ENCODE assay signal across 9 mouse cellular contexts in genomic region chr3:127553720-127554043, GRCm38 (mm10). TPM values are rescaled to one million over a fixed set of nuclear protein-coding genes. Genes with fewer than 3 reads are reported as not detected.
DNase-seq lines count a peak whose midpoint lies in the region; ATAC-seq and TF ChIP-seq lines count a peak whose summit lies in the region.
"Had no signal": no experiment of that assay in that cellular context is flagged by ENCODE, and none has a peak within 500 bp of the region (broad histone marks: within the 10 kb centered on the region; RNA-seq: fewer than 3 reads in every experiment).

No protein-coding gene starts in this region.

- under 1% methylated on average over 4 of the region's 4 CpGs for WGBS in heart, postnatal 0 days
- under 1% methylated on average over 4 of the region's 4 CpGs for WGBS in bone marrow, adult 2 months
- 0% methylated on average over 4 of the region's 4 CpGs for WGBS in hindbrain, embryonic 16.5 days
- WGBS in midbrain, embryonic 14.5 days = 2% methylated on average over 4 of the region's 4 CpGs

- no peak for TF ChIP-seq POLR2A in bone marrow, adult 2 months (IDR thresholded peaks at IDR 0.05; ENCODE audit: borderline replicate concordance, control insufficient read depth, low read depth, low read length)

- no peaks in the 10 kb centered on the region for H3K9me3 ChIP-seq in heart, postnatal 0 days (replicated peaks; ENCODE audit: control insufficient read depth, low read length)
- no peaks in the 10 kb centered on the region for H3K9me3 ChIP-seq in hindbrain, embryonic 16.5 days (ENCODE audit: control insufficient read depth, low read length)
- no peaks in the 10 kb centered on the region for H3K9me3 ChIP-seq in midbrain, embryonic 14.5 days (ENCODE audit: control insufficient read depth, low read length)

- H3K9ac ChIP-seq in heart, postnatal 0 days (replicated peaks; ENCODE audit: low read depth, low read length) = peak overlapping the region; percentile 67; the same call in 1 of the 2 replicates
- peak overlapping the region; percentile 47 for H3K9ac ChIP-seq in hindbrain, embryonic 16.5 days (ENCODE audit: low read depth, low read length)
- H3K9ac ChIP-seq in midbrain, embryonic 14.5 days (replicated peaks; ENCODE audit: low read length) = no peak overlapping the region; the same call in 1 of the 2 replicates

- H3K4me2 ChIP-seq in heart, postnatal 0 days (ENCODE audit: low read depth, low read length) = peak overlapping the region; percentile 76
- H3K4me2 ChIP-seq in hindbrain, embryonic 16.5 days (ENCODE audit: low read length) = peak overlapping the region; percentile 69
- peak overlapping the region; percentile 76 for H3K4me2 ChIP-seq in midbrain, embryonic 14.5 days (ENCODE audit: low read length)

- no peak for TF ChIP-seq EP300 in heart, postnatal 0 days (IDR thresholded peaks at IDR 0.05; ENCODE audit: low read depth)

- H3K27me3 ChIP-seq in heart, postnatal 0 days (ENCODE audit: control insufficient read depth, insufficient read depth, low read length) = no peaks in the 10 kb centered on the region
- no peaks in the 10 kb centered on the region for H3K27me3 ChIP-seq in hindbrain, embryonic 16.5 days (replicated peaks; ENCODE audit: control insufficient read depth, insufficient read depth, low read length)
- no peaks in the 10 kb centered on the region for H3K27me3 ChIP-seq in midbrain, embryonic 14.5 days (ENCODE audit: control insufficient read depth, insufficient read depth, low read length)
- H3K27me3 ChIP-seq: Patski had no signal

- H3K4me1 ChIP-seq in heart, postnatal 0 days (ENCODE audit: control insufficient read depth, insufficient read depth) = peaks cover 8% of the 10 kb centered on the region
- H3K4me1 ChIP-seq in bone marrow, adult 2 months (ENCODE audit: control insufficient read depth, insufficient read depth, low read length) = no peaks in the 10 kb centered on the region; the same call in none of the 2 replicates
- H3K4me1 ChIP-seq in hindbrain, embryonic 16.5 days (ENCODE audit: control insufficient read depth, insufficient read depth, low read depth, low read length) = no peaks in the 10 kb centered on the region
- peaks cover 6% of the 10 kb centered on the region; the same call in 1 of the 2 replicates for H3K4me1 ChIP-seq in midbrain, embryonic 14.5 days (ENCODE audit: control insufficient read depth, insufficient read depth, low read length)

- peak overlapping the region; percentile 62 for H3K4me3 ChIP-seq in heart, postnatal 0 days (ENCODE audit: low read depth, low read length)
- H3K4me3 ChIP-seq in bone marrow, adult 2 months (replicated peaks; ENCODE audit: control insufficient read depth, low read depth, low read length) = peak overlapping the region; percentile 94
- peak overlapping the region; percentile 79 for H3K4me3 ChIP-seq in hindbrain, embryonic 16.5 days (ENCODE audit: low read length)
- peak overlapping the region; percentile 70 for H3K4me3 ChIP-seq in midbrain, embryonic 14.5 days (replicated peaks; ENCODE audit: low read depth, low read length)

- H3K36me3 ChIP-seq in heart, postnatal 0 days (replicated peaks; ENCODE audit: control insufficient read depth, insufficient read depth, low read length) = peaks cover 18% of the 10 kb centered on the region
- no peaks in the 10 kb centered on the region for H3K36me3 ChIP-seq in hindbrain, embryonic 16.5 days (ENCODE audit: control insufficient read depth, insufficient read depth, low read length)
- H3K36me3 ChIP-seq in midbrain, embryonic 14.5 days (ENCODE audit: control insufficient read depth, insufficient read depth, low read length) = no peaks in the 10 kb centered on the region

- H3K27ac ChIP-seq in heart, postnatal 0 days (ENCODE audit: low read depth) = peak overlapping the region; percentile 43; the same call in 1 of the 2 replicates
- peak overlapping the region; percentile 98; the same call in 1 of the 2 replicates for H3K27ac ChIP-seq in bone marrow, adult 2 months (ENCODE audit: control insufficient read depth, insufficient read depth, low read depth, low read length, poor library complexity)
- no peak overlapping the region for H3K27ac ChIP-seq in hindbrain, embryonic 16.5 days (ENCODE audit: low read depth, low read length)
- H3K27ac ChIP-seq in midbrain, embryonic 14.5 days (replicated peaks; ENCODE audit: low read depth, low read length) = no peak overlapping the region

- DNase-seq in heart, postnatal 0 days (ENCODE audit: low spot score) = no peak
- DNase-seq in heart, adult 18-20 months = no peak
- DNase-seq in midbrain, embryonic 14.5 days = no peak
- no peak for DNase-seq in gastrocnemius, adult 18-20 months (ENCODE audit: low spot score)
- DNase-seq in frontal cortex, adult 2 months (ENCODE audit: extremely low spot score in 1 of 2, low spot score in 1 of 2) = no peak
- DNase-seq in urinary bladder, postnatal 25 days (ENCODE audit: low spot score) = no peak

- TF ChIP-seq CTCF in heart, postnatal 0 days (IDR thresholded peaks at IDR 0.05; ENCODE audit: low read depth) = no peak
- no peak for TF ChIP-seq CTCF in bone marrow, adult 2 months (IDR thresholded peaks at IDR 0.05; ENCODE audit: control insufficient read depth, insufficient read depth, low read length)

- no peak for ATAC-seq in heart, postnatal 0 days (ENCODE audit: insufficient read depth, low read depth)
- ATAC-seq in hindbrain, embryonic 16.5 days = 0 out of 2 replicates have a peak, but pooled peaks have one; percentile 0
- no peak for ATAC-seq in midbrain, embryonic 14.5 days (ENCODE audit: low FRiP score, low TSS enrichment)

RNA-seq across cellular contexts. Expression of gene Zgrf1, which starts 0.4 kb away (rescaled TPM):
- total RNA-seq in heart, postnatal 0 days (2014; rRNA removed; ENCODE audit: low replicate concordance) = 5.9 and 6.4 TPM in 2 replicates
- polyA plus RNA-seq in heart, postnatal 0 days (2015; fragmentation: Nextera tagmentation; extraction: Ambion mirVana) = 1.9 and 2.3 TPM in 2 replicates
- under 1 TPM; 0.52 to 0.69 TPM for total RNA-seq in heart, adult 18-20 months (2021)
- polyA plus RNA-seq in bone marrow, adult 2 months (2011; ENCODE audit: insufficient read depth, insufficient read length, low replicate concordance, missing spikeins) = 9.8 and 10.1 TPM in 2 replicates
- 2.8 and 3.4 TPM in 2 replicates for polyA plus RNA-seq in hindbrain, embryonic 16.5 days (2015; fragmentation: Nextera tagmentation; extraction: Ambion mirVana)
- 2.9 and 3.9 TPM in 2 replicates for polyA plus RNA-seq in midbrain, embryonic 14.5 days (2014; fragmentation: Nextera tagmentation; extraction: Ambion mirVana)
- total RNA-seq in gastrocnemius, adult 18-20 months (2021) = under 1 TPM; 0.82 to 0.88 TPM
- 6.0 and 7.6 TPM in 2 replicates for polyA plus RNA-seq in frontal cortex, adult 2 months (2012; rRNA removed)

RNA-seq across cellular contexts. Expression of gene Larp7, which starts 0.5 kb away (rescaled TPM):
- 8.2 and 16.5 TPM in 2 replicates for total RNA-seq in heart, postnatal 0 days (2014; rRNA removed; ENCODE audit: low replicate concordance)
- 36.5 and 41.5 TPM in 2 replicates for polyA plus RNA-seq in heart, postnatal 0 days (2015; fragmentation: Nextera tagmentation; extraction: Ambion mirVana)
- 10 to 100 TPM; 21.8 to 23.0 TPM for total RNA-seq in heart, adult 18-20 months (2021)
- polyA plus RNA-seq in bone marrow, adult 2 months (2011; ENCODE audit: insufficient read depth, insufficient read length, low replicate concordance, missing spikeins) = 26.3 and 30.0 TPM in 2 replicates
- polyA plus RNA-seq in hindbrain, embryonic 16.5 days (2015; fragmentation: Nextera tagmentation; extraction: Ambion mirVana) = 23.1 and 23.7 TPM in 2 replicates
- 22.8 and 29.3 TPM in 2 replicates for polyA plus RNA-seq in midbrain, embryonic 14.5 days (2014; fragmentation: Nextera tagmentation; extraction: Ambion mirVana)
- total RNA-seq in gastrocnemius, adult 18-20 months (2021) = 10 to 100 TPM in 1 of 2 experiments, 1 to 10 TPM in 1; 8.2 to 12.7 TPM
- polyA plus RNA-seq in frontal cortex, adult 2 months (2012; rRNA removed) = 14.3 and 14.7 TPM in 2 replicates

RNA-seq across cellular contexts. Expression of gene Ank2, which starts 54.5 kb away (rescaled TPM):
- 138 and 177 TPM in 2 replicates for total RNA-seq in heart, postnatal 0 days (2014; rRNA removed; ENCODE audit: low replicate concordance)
- 38.8 and 45.1 TPM in 2 replicates for polyA plus RNA-seq in heart, postnatal 0 days (2015; fragmentation: Nextera tagmentation; extraction: Ambion mirVana)
- 100 to 1,000 TPM; 310 to 323 TPM for total RNA-seq in heart, adult 18-20 months (2021)
- 1.1 and 5.5 TPM in 2 replicates for polyA plus RNA-seq in bone marrow, adult 2 months (2011; ENCODE audit: insufficient read depth, insufficient read length, low replicate concordance, missing spikeins)
- 148 and 169 TPM in 2 replicates for polyA plus RNA-seq in hindbrain, embryonic 16.5 days (2015; fragmentation: Nextera tagmentation; extraction: Ambion mirVana)
- 195 and 211 TPM in 2 replicates for polyA plus RNA-seq in midbrain, embryonic 14.5 days (2014; fragmentation: Nextera tagmentation; extraction: Ambion mirVana)
- total RNA-seq in gastrocnemius, adult 18-20 months (2021) = 100 to 1,000 TPM in 1 of 2 experiments, 10 to 100 TPM in 1; 91.2 to 119 TPM
- polyA plus RNA-seq in frontal cortex, adult 2 months (2012; rRNA removed) = 380 and 402 TPM in 2 replicates

Comparison
In these comparisons a context has a peak if more than half of its experiments do, and no peak if none do; other contexts are left out.
1. H3K27ac ChIP-seq: peak in heart, postnatal 0 days (single experiment) and bone marrow, adult 2 months (single experiment); none in hindbrain, embryonic 16.5 days (single experiment) and midbrain, embryonic 14.5 days (single experiment).
2. Peak in every context shown above with its lines, with median percentiles within 50 percentile points of each other: H3K4me2 ChIP-seq and H3K4me3 ChIP-seq.